Mouse (Mus musculus) heart, postnatal 10 days (tissue): Measurements from ENCODE around the gene Maml3. TPM values are rescaled to one million over a fixed set of nuclear protein-coding genes. Genes with fewer than 3 reads are reported as not detected.

Experiments used
- DNase-seq, 2 experiments: peaks; one replicate each; pipeline ENCODE4 v3.0.0; 2021
- intact Hi-C: fragments of 180-260 bp; cut with DNase I; formaldehyde crosslinking; loops from one replicate; pipeline ENCODE4 v1.15.1; 2025
- total RNA-seq, 2 experiments: library from RNA; stranded (reverse); gene quantifications; 2 replicates each; pipeline ENCODE4 v1.2.3; 2021

Gene Maml3
- total RNA-seq, 2 experiments from 2014 or later = 5.4 to 5.6 TPM

GRCm38 (mm10) chr3:51925758-51926157 is 179.1 kb downstream of the Maml3 start:
- no peak for DNase-seq
- intact Hi-C loops = no loop called here

DNA sequence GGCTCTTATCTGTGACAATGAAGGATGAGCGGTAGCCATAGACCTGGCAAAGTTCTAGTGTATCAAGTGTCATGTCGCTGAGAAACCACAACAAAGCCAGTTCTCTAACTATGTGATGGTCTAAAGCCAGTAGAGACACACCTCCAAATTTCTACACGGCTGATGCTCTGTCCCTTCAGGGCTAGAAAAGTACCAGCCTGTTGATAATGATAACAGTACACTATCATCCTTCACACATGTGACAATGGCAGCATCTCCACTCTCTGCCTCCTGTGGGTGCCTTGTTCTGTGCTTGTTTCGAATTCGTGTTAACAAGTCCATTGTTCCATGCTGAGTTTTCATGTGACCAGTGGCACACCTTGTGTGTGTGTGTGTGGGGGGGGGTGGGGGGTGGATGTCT is 180.2 kb downstream of the Maml3 start:
- no peak for DNase-seq
- intact Hi-C loops = no loop called here

DNA sequence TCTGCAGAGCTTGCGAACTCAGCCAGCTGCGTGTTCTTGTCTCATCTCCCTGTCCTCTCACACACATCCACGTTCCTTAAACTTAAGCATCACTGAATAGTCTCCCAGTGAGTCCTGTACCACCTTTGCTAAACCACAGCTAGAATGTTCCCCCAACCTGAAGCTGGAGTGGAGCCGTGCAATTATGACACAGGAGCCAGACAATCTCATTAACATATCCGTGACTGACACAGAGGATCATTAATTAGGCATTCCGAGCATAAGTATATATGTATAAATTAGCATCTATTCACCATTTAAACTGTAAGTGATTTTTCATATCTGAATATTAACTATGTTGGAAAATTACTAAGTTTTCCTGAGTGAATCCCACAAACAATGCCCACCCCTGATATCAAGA is 181.1 kb downstream of the Maml3 start:
- no peak for DNase-seq
- intact Hi-C loops = no loop called here

DNA sequence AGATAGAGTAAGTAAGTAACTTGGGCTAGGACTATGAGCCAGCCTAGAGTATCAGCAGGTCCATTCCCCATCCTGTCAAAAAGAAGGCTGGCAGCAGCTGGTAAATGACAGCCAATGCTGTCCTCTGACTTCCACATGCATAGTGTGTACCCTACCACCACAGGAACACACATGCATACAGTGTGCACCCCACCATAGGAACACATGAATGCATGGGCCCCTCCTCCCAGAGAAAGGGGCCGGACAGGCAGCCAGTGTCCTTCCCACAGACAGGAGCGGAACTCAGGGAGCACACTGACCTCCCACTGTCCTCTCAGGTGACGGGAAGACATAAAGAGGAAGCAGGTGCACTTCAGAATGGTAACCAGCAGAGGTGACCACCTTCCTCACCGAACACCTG is 188.0 kb downstream of the Maml3 start:
- DNase-seq = no peak
- intact Hi-C loops = loop anchor here (2.0 kb wide), 1 partner anchor 186 kb away; no protein-coding TSS in a partner anchor

- peak; percentile 84 to 86 for DNase-seq
- intact Hi-C loops = loop anchor here (2.0 kb wide), 1 partner anchor 187 kb away; no protein-coding TSS in a partner anchor
Observed at GRCm38 (mm10) chr3:51916060-51916870, 188.6 kb downstream of the Maml3 start.

DNA sequence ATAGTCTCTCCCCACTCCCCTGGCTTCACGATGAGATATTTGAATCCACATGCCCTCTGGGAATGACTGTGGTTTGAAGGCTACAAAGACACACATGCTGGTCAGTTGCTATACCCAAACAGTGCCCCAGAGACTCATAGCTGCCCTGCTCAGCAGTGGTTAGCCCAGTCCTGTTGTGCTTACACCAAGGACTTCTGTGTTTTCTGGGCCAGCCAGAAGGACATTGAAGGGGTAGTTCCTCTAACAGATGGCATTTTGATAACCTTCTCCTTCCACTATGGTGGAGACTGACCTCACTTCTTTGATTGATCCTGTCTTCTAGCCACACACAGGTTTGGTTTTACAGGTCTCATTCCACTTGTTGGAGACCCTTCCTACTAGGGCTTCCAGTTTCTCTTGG is 189.5 kb downstream of the Maml3 start:
- DNase-seq = no peak
- intact Hi-C loops = no loop called here

GRCm38 (mm10) chr3:51914900-51915299 is 190.0 kb downstream of the Maml3 start:
- intact Hi-C loops = loop anchor here (5.0 kb wide), 1 partner anchor 132 kb away; no protein-coding TSS in a partner anchor
- DNase-seq = no peak

DNA sequence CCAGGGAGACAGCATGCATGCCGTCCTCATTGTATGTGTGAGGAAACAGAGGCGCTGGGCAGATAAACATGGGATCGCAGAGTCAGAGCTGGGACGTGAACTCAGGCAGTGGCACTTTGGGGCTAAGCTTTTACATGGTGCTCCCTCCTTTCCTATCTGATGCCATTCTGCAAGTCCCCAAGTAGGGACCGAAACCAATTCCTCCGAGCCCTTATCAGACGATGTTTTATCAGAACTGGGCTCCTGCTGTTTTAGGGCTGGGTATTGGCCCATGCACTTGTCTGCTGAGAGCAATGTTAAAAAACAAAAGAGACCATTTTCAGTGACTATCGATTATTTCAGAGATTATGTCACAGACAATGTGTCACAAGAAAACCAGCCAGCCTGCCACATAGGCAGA is 191.4 kb downstream of the Maml3 start:
- no peak for DNase-seq
- intact Hi-C loops = loop anchor here (5.0 kb wide), 1 partner anchor 134 kb away; no protein-coding TSS in a partner anchor

GRCm38 (mm10) chr3:51912214-51912613 is 192.7 kb downstream of the Maml3 start:
- peak; percentile 70 to 77 for DNase-seq
- intact Hi-C loops = loop anchor here (5.0 kb wide), 1 partner anchor 135 kb away; no protein-coding TSS in a partner anchor

DNA sequence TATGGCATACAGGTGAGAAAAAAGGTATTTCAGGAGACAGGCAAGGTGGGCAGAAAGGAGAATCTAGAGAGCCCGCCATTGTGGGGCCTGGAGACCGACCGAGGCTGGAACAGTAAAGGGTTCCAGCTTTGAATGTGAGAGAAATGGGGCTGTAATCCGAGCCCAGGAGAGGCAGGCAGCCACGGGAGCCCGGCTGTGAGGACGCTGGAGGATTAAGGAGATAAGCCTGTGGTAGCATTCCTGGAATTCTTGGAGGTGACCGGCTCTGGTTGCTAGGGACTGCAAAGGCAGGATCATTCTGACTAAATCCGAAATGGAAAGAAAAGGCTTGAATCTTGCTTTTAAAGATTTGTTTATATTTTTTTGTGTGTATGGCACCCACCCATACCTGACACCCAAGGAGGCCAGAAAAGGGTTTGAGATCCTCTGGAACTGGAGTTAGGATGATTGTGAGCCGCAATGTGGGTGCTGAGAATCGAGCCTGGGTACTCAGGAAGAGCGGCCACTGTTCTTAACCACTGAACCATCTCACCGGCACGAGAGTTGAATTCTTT is 196.4 kb downstream of the Maml3 start:
- intact Hi-C loops = no loop called here
- DNase-seq = peak in 1 of 2 experiments; percentile 42

DNA sequence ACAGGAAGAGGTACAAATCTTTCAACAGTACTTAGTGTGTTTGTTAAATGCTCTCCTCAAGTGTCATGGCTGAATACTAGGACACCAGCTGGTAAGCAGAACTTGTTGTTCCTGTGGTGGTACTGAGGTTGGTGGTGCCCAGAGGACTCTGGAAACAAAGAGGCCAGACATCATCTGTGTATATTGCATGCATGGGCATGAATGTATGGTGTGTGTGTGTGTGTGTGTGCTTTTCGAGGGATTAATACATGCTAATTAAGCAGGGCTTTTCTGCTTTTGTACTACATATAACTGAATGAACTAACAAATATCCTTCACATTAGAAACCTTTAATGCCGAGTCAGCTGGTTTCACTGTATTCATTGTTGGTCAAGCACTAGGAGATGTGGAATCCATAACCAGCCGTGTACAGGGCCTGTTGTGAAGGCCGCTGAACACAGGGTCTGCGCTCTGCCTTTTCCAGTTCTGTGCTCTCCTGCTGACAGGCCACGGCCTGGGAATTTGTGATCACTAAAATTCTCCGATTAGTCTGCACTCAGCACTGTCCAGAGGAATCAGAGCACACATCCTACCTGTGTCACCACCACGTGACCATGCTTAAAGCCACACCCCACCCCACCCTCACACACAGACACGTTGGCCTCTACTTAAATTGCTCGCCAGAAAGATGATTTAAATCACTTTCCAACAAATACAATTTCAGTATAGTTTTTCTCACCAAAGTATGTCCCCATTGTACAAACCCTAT is 197.6 kb downstream of the Maml3 start:
- no peak for DNase-seq
- intact Hi-C loops = no loop called here

DNA sequence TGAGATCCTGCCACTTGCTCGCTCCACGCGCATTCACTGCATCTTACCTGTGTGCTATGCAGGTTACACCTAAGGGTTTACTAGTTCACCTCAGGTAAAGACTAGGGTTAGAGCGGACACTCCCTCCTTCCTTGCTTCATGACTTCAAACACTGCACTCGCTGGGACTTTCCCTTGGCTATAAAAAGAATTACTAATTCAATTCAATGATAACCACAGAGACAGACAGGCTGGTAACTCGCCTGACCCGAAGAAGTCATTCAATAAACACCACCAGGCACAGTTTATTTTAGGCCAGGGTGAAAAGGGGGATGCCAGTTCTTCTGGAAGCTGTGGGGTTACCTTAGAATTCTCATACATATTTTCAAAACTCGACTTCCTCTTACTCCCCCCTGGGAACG is 199.0 kb downstream of the Maml3 start:
- intact Hi-C loops = no loop called here
- DNase-seq = peak in 1 of 2 experiments; percentile 26

DNA sequence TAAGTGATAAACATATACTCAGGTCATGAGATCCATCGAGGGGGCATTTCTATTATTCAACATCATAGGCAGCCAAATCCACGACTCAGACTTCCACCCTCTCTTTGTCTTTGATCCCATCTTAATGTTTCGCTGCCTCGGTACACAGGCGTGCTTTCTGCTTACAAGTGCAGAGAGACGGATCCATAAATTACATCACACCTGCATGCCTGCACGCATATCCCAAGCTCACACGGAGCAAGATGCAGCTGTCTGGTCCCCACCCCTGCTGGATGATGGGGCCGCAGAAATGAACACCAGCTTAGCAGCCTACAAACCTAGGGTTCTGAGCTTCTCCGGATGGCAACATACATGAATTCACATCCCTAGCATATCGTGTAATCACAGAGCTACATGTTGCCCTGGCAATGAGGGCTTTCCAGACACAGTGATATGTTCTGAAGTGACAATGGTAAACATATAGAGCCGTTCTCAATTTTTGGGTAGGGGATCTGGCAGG is 200.5 kb downstream of the Maml3 start:
- DNase-seq = no peak
- intact Hi-C loops = no loop called here

DNA sequence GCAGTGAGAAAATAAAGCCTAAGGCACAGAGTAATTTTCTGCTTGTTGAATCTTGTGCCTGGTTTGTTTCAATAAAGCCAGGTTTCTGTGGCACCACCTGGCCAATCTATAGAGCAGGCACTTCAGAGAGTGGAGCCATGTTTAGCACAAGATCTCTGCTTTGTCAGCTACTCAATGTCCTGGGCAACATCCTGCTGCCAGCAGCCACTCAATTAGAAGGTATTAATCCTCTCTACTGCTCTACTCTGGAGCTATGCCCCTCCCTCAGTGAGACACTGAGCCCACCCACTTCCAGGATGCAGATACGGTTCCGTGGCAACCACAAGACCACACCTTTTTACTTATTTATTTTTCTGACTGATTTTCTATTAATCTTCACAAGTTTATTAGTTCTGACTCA is 203.7 kb downstream of the Maml3 start:
- DNase-seq = no peak
- intact Hi-C loops = no loop called here

- no peak for DNase-seq
Observed at GRCm38 (mm10) chr3:51894514-51894913, 210.4 kb downstream of the Maml3 start.

DNA sequence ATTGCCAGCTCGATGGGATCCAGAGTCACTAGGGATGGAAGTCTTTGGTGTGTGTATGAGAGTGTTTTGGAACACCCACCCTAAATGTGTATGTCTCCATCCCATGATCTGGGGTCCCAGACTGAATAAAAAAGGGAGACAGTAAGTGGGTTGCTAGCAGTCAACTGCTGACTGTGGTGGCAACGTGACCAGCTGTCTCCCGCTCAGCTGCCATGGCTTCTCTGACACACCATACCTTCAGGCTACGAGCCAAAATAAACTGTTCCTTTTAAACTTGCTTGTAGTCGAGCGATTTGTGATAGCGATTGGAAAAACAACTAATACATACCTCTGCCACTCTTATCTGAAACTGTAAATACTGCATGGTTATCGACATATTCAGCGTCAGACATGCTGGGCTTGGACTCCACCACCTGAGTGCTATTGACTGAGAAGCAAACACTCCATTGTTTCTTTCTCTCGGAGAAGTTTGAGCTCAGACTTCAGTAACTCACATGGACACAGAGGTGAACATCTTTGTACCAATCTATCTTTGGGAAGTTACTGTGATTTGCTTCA is 213.2 kb downstream of the Maml3 start:
- intact Hi-C loops = loop anchor here (5.0 kb wide), 1 partner anchor 189 kb away; no protein-coding TSS in a partner anchor
- no peak for DNase-seq

More at GRCm38 (mm10) chr3:51894514-51894913, 210.4 kb downstream of the Maml3 start:
- intact Hi-C loops = loop anchor here (5.0 kb wide), 1 partner anchor 192 kb away; no protein-coding TSS in a partner anchor

DNA sequence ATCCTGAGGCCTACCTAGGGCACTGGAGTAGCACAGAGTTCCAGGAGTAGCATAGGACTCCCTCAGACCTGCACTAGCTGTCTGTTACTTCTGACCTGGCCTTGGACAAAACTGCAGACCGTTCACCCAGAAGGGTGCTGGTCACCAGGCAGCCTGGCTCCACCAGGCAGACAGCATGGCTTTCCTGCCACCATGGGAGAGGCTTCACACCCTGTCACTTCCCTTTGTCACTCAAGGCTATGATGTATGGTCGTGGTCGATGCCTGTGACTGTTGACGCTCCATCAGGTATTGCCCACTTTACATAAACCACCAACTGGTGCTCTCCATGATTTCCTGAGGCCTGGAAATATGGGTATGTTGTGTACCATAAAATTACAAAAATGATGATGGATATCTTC is 214.7 kb downstream of the Maml3 start:
- no peak for DNase-seq
- intact Hi-C loops = loop anchor here (5.0 kb wide), 1 partner anchor 188 kb away; no protein-coding TSS in a partner anchor

GRCm38 (mm10) chr3:51889776-51890175 is 215.1 kb downstream of the Maml3 start:
- peak; percentile 62 to 73 for DNase-seq
- intact Hi-C loops = loop anchor here (5.0 kb wide), 1 partner anchor 187 kb away; no protein-coding TSS in a partner anchor

DNA sequence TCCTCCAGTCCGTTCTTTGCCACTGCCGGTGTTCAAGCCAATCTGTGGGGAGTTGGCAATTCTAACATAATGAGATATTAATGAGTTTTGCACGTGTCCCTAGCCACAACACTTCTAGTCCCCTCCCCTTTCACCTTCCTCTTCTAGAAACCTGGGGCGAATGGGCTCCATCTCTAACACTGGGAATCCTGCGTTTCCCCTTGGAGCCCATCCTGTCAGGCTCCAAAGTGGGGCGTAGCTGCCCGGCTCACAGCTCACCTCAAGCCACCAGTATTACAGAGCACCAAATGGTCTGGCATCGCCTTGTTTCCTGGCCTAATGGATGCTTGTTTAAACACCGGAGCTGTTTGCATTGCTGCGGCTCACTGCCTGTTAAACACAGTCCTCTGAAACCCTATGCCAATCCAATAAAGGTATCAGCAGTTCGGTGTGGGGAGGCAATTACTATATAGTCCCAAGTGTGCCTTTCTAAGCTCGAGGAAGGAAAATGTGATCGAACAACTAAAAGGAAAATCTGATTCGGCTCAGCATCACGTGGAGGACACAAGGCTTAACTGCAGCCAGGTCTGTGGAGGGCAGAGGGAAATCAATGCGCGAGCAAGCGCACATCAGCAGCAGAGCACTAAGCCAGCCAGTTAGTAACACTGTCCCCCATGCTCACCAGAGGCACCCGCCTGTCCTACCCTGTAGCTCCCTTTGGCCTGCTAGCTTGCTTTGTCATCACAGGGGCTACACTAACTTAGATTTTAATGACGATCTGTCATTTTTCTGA is 216.0 kb downstream of the Maml3 start:
- DNase-seq = no peak
- intact Hi-C loops = no loop called here

- intact Hi-C loops = no loop called here
- DNase-seq = no peak
Observed at GRCm38 (mm10) chr3:51888295-51888661, 216.6 kb downstream of the Maml3 start.
